Mouse (Mus musculus) kidney, embryonic 16.5 days (tissue): ENCODE data around the gene Kcnk2. TPM values are rescaled to one million over a fixed set of nuclear protein-coding genes. Genes with fewer than 3 reads are reported as not detected.

Source experiments
- ATAC-seq: fragments of 200-750 bp; cut with Nextera tagmentation; 2 replicates; pipeline ENCODE4 v1.8.0; 2017; ENCODE audit warnings: moderate TSS enrichment; ENCODE audit not compliant: low FRiP score, low TSS enrichment
- H3K27ac ChIP-seq: fragments of 300-500 bp; sonication (generic); 2 replicates; pipeline ENCODE4 v1.5.1; 2014; ENCODE audit warnings: low read length
- H3K27me3 ChIP-seq: fragments of 300-500 bp; sonication (generic); 2 replicates; pipeline ENCODE4 v1.6.1; 2014; ENCODE audit warnings: low read length, control low read depth, mixed read lengths; ENCODE audit not compliant: insufficient read depth
- H3K36me3 ChIP-seq: fragments of 300-500 bp; sonication (generic); 2 replicates; pipeline ENCODE4 v1.6.1; 2014; ENCODE audit warnings: low read length, control low read depth, mixed read lengths; ENCODE audit not compliant: insufficient read depth
- H3K4me1 ChIP-seq: fragments of 300-500 bp; sonication (generic); 2 replicates; pipeline ENCODE4 v1.6.1; 2014; ENCODE audit warnings: low read length, control low read depth, mixed read lengths; ENCODE audit not compliant: insufficient read depth
- H3K4me2 ChIP-seq: fragments of 300-500 bp; sonication (generic); replicated peaks from 2 replicates; pipeline ENCODE4 v1.6.1; 2014; ENCODE audit warnings: low read depth, low read length
- H3K4me3 ChIP-seq: fragments of 300-500 bp; sonication (generic); 2 replicates; pipeline ENCODE4 v1.5.1; 2014; ENCODE audit warnings: mild to moderate bottlenecking, low read length
- H3K9ac ChIP-seq: fragments of 300-500 bp; sonication (generic); replicated peaks from 2 replicates; pipeline ENCODE4 v1.6.1; 2014; ENCODE audit warnings: low read length
- H3K9me3 ChIP-seq: fragments of 300-500 bp; sonication (generic); 2 replicates; pipeline ENCODE4 v1.6.1; 2016; ENCODE audit warnings: low read length, control low read depth
- WGBS: fragments of 180-500 bp; shearing (Covaris S2); extraction: QIAGEN DNeasy Blood & Tissue Kit; methylation state at CpG from one replicate; pipeline ENCODE4 v1.1.7; 2014; 5-methylcytosine and 5-hydroxymethylcytosine counted together
- polyA plus RNA-seq: library from polyadenylated mRNA; unstranded; fragments of >200 nt; fragmentation: Nextera tagmentation; extraction: Ambion mirVana; gene quantifications from 2 replicates; pipeline ENCODE4 v1.2.1, GENCODE M21; 2015

Gene Kcnk2
- polyA plus RNA-seq, 1 experiment from 2014 or later, result 1.9 TPM

DNA sequence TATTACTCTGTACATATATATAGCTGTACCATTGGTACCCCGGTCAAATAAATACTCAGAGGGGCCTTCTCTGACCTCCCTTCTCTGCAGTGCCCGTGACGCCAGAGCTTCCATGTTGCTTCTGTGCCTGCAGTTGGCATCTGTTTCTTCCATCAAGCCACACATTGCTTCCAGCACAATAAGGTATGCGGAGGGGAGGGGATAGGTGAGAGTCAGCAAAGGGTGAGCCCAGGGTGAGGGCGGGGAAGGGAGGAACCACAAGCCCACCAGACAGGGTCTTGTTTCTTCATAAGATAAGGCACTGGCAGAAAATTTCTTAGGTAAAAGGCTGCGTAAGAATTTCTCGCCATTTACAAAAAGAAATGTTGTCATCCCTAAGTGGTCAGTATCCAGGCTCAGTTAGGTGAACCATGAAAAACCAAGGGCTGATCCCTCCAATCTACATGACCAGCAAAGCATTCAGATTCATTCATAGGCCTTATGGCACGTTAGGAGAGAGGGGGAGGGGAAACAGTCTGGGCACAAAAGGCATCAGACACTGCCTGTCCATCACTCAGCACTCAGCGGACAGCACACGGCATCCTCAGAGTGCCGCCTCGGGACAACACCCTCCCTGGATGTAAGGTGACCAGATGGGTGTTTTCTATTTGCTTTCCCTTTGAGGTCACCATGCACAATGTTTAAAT, 192.9 kb downstream of the Kcnk2 start:
- Histone ChIP-seq H3K27me3 (no peaks in the 10 kb centered on the region), H3K9ac (no peak overlapping the region), H3K36me3 (no peaks in the 10 kb centered on the region), H3K4me3 (no peak overlapping the region), H3K4me2 (no peak overlapping the region), H3K9me3 (no peaks in the 10 kb centered on the region), H3K4me1 (no peaks in the 10 kb centered on the region), H3K27ac (no peak overlapping the region)
- ATAC-seq, result no peak
- WGBS, result 89% methylated on average over 12 of the region's 12 CpGs

DNA sequence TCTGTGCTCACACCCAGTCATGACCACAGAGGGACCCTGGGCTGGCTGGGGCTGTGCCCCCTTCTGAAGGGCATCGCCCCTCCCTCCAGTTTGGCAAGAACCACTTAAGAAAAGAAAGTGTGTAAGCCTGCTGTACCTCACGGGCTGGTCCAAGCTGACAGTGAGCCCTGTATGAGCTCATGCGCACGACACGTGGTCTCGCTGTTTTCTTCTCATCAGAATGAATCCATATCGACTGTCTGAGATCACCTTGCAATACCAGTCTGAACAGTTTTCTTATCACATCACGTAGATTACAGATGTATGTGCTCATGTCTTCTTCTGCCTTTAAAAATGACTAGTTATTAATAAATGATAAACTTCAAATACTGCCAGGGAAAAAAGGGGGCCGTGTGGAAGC, 193.5 kb downstream of the Kcnk2 start:
- Histone ChIP-seq H3K4me2 (no peak overlapping the region), H3K4me1 (no peaks in the 10 kb centered on the region), H3K9me3 (no peaks in the 10 kb centered on the region), H3K9ac (no peak overlapping the region), H3K27me3 (no peaks in the 10 kb centered on the region), H3K27ac (no peak overlapping the region), H3K4me3 (no peak overlapping the region), H3K36me3 (no peaks in the 10 kb centered on the region)
- ATAC-seq, result no peak
- 89% methylated on average over 9 of the region's 9 CpGs for WGBS

DNA sequence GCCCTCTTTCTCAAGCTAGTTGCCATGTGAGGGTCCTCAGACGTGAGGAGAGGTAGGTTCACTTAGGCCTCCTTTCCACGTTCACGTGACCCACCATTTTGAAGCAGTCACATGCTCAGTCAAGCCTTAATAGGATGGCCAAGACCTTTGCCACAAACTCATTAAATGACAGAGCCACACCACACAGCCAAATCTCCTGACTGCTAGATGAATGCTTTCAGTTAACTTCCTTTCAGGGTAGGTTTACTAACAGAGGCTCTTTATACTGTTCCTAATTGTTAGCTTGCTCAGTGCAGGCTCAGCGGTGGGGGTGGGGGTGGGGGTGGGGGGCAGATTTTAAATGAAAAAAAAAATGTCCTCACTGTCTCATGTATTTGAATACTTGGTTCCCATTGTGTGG, 206.3 kb downstream of the Kcnk2 start:
- no peaks in the 10 kb centered on the region for H3K9me3 ChIP-seq
- no peaks in the 10 kb centered on the region for H3K36me3 ChIP-seq
- H3K27ac ChIP-seq, result no peak overlapping the region
- no peak for ATAC-seq
- no peak overlapping the region for H3K4me3 ChIP-seq
- WGBS, result 75% methylated on average over 4 of the region's 4 CpGs
- H3K4me1 ChIP-seq, result no peaks in the 10 kb centered on the region
- no peaks in the 10 kb centered on the region for H3K27me3 ChIP-seq
- H3K9ac ChIP-seq, result no peak overlapping the region
- no peak overlapping the region for H3K4me2 ChIP-seq

DNA sequence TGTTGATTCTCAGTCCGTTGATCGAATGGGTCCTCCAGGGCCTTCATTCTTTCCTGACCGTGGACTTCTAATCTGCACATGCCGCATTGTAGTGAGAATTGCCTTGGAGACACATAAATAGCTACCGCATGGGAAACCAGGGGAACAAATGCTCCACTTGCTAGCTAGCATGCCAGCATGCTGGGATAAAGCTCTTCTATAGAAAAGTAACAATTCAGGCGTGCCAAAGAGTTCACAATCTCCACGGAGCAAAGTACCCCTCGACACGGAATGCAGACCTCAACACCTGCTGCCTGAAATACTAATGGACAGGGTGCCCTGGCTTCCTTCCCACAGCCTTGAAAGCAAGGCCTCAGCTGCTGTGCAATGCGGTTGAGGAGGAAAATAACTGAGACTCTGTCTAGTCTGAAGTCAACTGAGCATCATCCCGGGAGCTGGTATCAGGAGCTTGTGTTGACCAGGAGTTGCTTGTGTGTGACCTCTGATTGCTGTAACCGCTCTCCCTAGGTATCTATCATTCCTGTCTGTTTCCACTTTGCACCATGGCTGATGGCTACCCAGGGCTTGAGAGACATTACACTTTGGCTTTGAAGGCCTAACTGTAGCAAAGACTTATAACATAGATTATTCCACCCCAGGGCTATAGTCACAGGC, 214.2 kb downstream of the Kcnk2 start:
- Histone ChIP-seq H3K9me3 (no peaks in the 10 kb centered on the region), H3K4me1 (no peaks in the 10 kb centered on the region), H3K9ac (no peak overlapping the region), H3K4me3 (no peak overlapping the region), H3K27ac (no peak overlapping the region), H3K4me2 (no peak overlapping the region), H3K27me3 (no peaks in the 10 kb centered on the region), H3K36me3 (no peaks in the 10 kb centered on the region)
- 87% methylated on average over 12 of the region's 12 CpGs for WGBS
- ATAC-seq, result no peak

DNA sequence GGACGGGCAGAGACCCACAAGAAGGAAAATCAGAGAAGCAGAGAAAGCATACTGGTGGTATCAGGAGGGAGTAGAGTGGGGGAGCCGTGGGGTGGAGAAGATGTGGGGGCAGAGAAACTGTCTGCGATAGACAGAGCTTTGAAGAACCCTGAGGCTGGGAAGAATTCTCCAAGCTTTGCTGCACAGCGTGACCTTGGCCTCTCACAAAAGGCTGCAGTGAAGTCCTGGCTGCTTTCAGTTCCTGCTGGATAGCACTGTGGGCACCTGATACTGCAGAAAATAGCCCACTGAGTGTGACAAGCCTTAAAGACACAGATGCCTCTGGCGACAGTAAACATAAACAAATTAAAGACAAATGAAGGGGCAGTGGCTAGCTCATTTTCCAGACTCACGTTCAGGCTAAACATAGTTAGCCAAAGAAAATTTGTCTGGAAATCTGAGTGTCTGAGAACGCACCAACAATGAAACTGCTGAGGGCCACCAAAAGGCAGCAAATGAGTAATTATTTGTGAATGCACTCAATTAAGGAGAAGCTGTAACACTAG, 216.8 kb downstream of the Kcnk2 start:
- no peak overlapping the region for H3K9ac ChIP-seq
- 0 out of 2 replicates have a peak, but pooled peaks have one; percentile 23 for ATAC-seq
- 33% methylated on average over 7 of the region's 7 CpGs for WGBS

DNA sequence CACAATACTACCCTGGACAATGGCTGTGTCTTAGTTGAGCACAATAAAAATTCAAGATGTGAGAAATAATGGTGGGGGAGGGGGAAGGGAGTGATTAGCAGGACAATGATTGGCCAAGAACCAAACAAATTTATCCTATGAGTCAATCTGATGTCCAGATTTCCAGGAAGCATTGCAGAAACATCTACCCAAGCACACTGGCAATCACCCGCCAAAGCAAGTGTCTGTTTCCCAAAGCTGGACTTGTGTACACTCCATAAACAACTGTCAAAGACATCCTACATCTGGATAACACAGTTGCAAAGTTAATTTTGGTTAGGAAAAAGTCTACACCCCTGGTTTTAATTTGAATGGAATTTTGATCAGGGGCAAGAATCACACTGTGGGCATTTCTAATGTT, 224.3 kb downstream of the Kcnk2 start:
- H3K9me3 ChIP-seq, result no peaks in the 10 kb centered on the region
- no peak overlapping the region for H3K4me2 ChIP-seq
- no peaks in the 10 kb centered on the region for H3K27me3 ChIP-seq
- H3K36me3 ChIP-seq, result no peaks in the 10 kb centered on the region
- no peak overlapping the region for H3K4me3 ChIP-seq
- ATAC-seq, result no peak
- H3K27ac ChIP-seq, result no peak overlapping the region
- H3K4me1 ChIP-seq, result no peaks in the 10 kb centered on the region
- no peak overlapping the region for H3K9ac ChIP-seq
- 91% methylated on average over 1 of the region's 1 CpGs for WGBS

More for the DNA sequence above, 216.8 kb downstream of the Kcnk2 start:
- H3K9me3 ChIP-seq, result no peaks in the 10 kb centered on the region
- no peaks in the 10 kb centered on the region for H3K4me1 ChIP-seq
- no peak overlapping the region for H3K27ac ChIP-seq
- H3K27me3 ChIP-seq, result no peaks in the 10 kb centered on the region
- H3K4me2 ChIP-seq, result no peak overlapping the region
- no peak overlapping the region for H3K4me3 ChIP-seq
- H3K36me3 ChIP-seq, result no peaks in the 10 kb centered on the region

DNA sequence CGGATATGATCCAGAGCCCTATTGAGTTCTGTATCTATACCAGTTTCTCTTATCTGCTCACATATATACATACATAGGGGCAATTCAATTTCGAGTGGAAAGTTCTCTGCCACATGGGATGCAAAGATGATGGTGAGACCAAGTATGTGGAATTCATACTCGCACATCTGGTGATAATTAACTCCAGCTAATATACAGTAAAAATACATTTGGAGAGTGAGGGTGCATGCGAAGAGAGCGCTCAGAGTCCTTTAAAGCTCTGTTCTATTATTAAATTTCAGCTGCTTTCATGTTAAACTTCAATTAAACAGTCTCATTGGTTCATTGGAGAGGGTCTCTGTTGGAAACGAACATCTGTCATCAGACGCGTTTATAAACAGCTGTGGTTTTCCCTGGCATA, 228.6 kb downstream of the Kcnk2 start:
- Histone ChIP-seq H3K4me2 (no peak overlapping the region), H3K36me3 (no peaks in the 10 kb centered on the region), H3K4me3 (no peak overlapping the region), H3K9ac (no peak overlapping the region), H3K27me3 (no peaks in the 10 kb centered on the region), H3K27ac (no peak overlapping the region), H3K4me1 (no peaks in the 10 kb centered on the region), H3K9me3 (no peaks in the 10 kb centered on the region)
- ATAC-seq, result no peak
- 84% methylated on average over 8 of the region's 8 CpGs for WGBS

DNA sequence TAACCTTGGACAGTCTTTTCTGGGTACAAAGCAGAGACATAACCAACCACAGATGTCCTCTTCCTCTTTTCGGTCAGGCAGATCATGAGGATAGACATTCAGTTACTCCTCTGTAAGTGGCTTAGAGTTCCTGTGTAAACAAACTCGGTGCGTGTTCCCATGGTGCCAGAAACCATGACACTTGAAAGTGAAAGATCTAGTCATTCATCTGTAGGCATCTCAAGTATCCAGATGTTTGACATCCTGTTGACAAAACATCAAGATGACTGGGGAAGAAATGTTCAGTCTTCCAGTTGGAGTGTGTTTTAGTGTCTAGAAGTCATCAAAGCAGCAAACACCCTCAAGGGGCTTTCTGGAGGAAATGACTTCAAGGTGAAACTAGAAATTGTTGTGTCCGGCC, 230.9 kb downstream of the Kcnk2 start:
- ATAC-seq, result no peak
- H3K27me3 ChIP-seq, result no peaks in the 10 kb centered on the region
- H3K4me3 ChIP-seq, result no peak overlapping the region
- H3K4me1 ChIP-seq, result no peaks in the 10 kb centered on the region
- no peak overlapping the region for H3K4me2 ChIP-seq
- no peak overlapping the region for H3K9ac ChIP-seq
- no peak overlapping the region for H3K27ac ChIP-seq
- H3K36me3 ChIP-seq, result no peaks in the 10 kb centered on the region
- 33% methylated on average over 4 of the region's 4 CpGs for WGBS
- H3K9me3 ChIP-seq, result no peaks in the 10 kb centered on the region

DNA sequence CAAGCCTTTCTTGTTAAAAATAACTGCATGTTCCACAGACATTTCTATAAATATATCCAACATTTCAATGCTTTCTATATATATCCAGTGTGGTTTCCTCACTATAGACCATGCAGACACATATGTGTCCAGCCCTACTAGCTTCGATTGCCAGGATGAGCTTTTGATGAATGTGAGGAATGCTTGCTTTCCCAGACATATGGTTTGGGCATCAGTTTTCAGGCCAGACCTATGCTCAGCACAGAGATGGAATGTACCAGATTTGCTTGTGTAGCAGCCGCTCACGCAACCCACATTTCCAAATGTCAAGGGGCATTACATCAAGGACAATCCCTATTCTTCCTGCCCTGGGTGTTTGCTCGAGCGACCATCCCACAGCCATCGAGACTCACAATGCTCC, 236.3 kb downstream of the Kcnk2 start:
- Histone ChIP-seq H3K27ac (no peak overlapping the region), H3K36me3 (no peaks in the 10 kb centered on the region), H3K9me3 (no peaks in the 10 kb centered on the region), H3K4me3 (no peak overlapping the region), H3K4me2 (no peak overlapping the region), H3K4me1 (peaks cover 10% of the 10 kb centered on the region), H3K27me3 (no peaks in the 10 kb centered on the region), H3K9ac (no peak overlapping the region)
- no peak for ATAC-seq
- 88% methylated on average over 6 of the region's 6 CpGs for WGBS

DNA sequence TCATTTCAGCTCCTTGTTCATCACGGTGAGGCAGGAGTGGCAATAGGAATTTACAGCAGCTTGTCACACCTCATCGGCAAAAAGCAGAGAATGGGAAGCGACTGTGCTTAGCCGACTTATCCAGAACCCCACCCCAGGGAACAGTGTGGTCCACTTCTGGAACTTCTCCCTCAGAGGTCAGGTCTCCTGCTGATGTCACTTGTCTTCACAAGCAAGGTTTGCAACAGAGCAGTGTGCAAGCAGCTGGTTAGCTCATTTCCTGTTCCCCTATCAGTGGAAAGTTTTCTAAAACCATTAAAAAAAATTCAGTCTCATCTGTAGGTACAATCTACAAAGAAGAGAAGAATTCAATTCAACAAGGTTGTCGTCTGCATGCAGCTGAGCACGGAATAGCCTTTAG, 236.9 kb downstream of the Kcnk2 start:
- H3K4me1 ChIP-seq, result peaks cover 10% of the 10 kb centered on the region
- ATAC-seq, result no peak
- no peak overlapping the region for H3K27ac ChIP-seq
- no peaks in the 10 kb centered on the region for H3K36me3 ChIP-seq
- no peak overlapping the region for H3K4me2 ChIP-seq
- no peaks in the 10 kb centered on the region for H3K27me3 ChIP-seq
- H3K9ac ChIP-seq, result no peak overlapping the region
- H3K4me3 ChIP-seq, result no peak overlapping the region
- 34% methylated on average over 6 of the region's 6 CpGs for WGBS
- H3K9me3 ChIP-seq, result no peaks in the 10 kb centered on the region
